ENCODE assay signal across 19 mouse cellular contexts in the genomic region with DNA sequence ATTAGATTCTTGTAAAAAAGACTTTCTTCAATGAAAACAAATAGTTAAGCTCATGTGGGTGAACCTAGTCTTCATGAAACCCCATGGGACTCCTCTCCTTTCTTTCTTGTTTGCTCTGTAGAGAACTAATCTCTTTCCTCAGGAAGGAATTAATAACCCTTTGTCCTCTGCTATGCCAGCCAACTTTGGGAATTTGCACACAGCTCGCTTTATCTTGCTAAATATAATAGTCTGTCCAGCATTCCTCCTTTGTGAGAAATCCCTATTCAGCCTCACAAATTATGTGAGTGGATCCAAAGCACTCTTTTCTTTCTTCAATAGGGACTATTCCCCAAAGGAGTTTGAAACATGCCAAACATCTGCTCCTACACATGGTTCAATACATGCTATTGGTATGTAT.
A peak's percentile ranks its signal among the peaks of the same experiment; 100 is the strongest.
DNase-seq lines count a peak whose midpoint lies in the region; ATAC-seq and TF ChIP-seq lines count a peak whose summit lies in the region.
"Had no signal": no experiment of that assay in that cellular context is flagged by ENCODE, and none has a peak within 500 bp of the region (broad histone marks: within the 10 kb centered on the region; RNA-seq: fewer than 3 reads in every experiment).

No protein-coding gene starts in this region.

- no peak for TF ChIP-seq CTCF in hindbrain, postnatal 0 days (IDR thresholded peaks at IDR 0.05; ENCODE audit: low read depth)

- no peaks in the 10 kb centered on the region for H3K36me3 ChIP-seq in embryonic facial prominence, embryonic 14.5 days (ENCODE audit: control insufficient read depth, insufficient read depth, low read length)
- no peaks in the 10 kb centered on the region for H3K36me3 ChIP-seq in embryonic facial prominence, embryonic 10.5 days (replicated peaks)
- no peaks in the 10 kb centered on the region for H3K36me3 ChIP-seq in hindbrain, embryonic 11.5 days (ENCODE audit: control insufficient read depth, insufficient read depth, low read length)
- no peaks in the 10 kb centered on the region for H3K36me3 ChIP-seq in hindbrain, postnatal 0 days (ENCODE audit: insufficient read depth, low read length)
- no peaks in the 10 kb centered on the region for H3K36me3 ChIP-seq in midbrain, embryonic 14.5 days (ENCODE audit: control insufficient read depth, insufficient read depth, low read length)
- H3K36me3 ChIP-seq: embryonic facial prominence, embryonic 12.5 days; heart, embryonic 12.5 days; hindbrain, embryonic 10.5 days; hindbrain, embryonic 15.5 days had no signal

- no peaks in the 10 kb centered on the region for H3K4me1 ChIP-seq in embryonic facial prominence, embryonic 14.5 days (ENCODE audit: control insufficient read depth, insufficient read depth, low read length)
- no peaks in the 10 kb centered on the region for H3K4me1 ChIP-seq in embryonic facial prominence, embryonic 10.5 days
- H3K4me1 ChIP-seq in hindbrain, embryonic 11.5 days (replicated peaks; ENCODE audit: control insufficient read depth, insufficient read depth, low read length): no peaks in the 10 kb centered on the region
- H3K4me1 ChIP-seq in hindbrain, postnatal 0 days (ENCODE audit: insufficient read depth, low read length): no peaks in the 10 kb centered on the region
- 0 out of 2 replicates have a peak, but pooled peaks cover 3% of the 10 kb centered on the region for H3K4me1 ChIP-seq in midbrain, embryonic 14.5 days (ENCODE audit: control insufficient read depth, insufficient read depth, low read length)
- H3K4me1 ChIP-seq: embryonic facial prominence, embryonic 12.5 days; heart, embryonic 12.5 days; hindbrain, embryonic 15.5 days had no signal

- no peak overlapping the region for H3K4me3 ChIP-seq in embryonic facial prominence, embryonic 14.5 days (ENCODE audit: low read depth, low read length)
- no peak overlapping the region for H3K4me3 ChIP-seq in embryonic facial prominence, embryonic 10.5 days
- no peak overlapping the region for H3K4me3 ChIP-seq in hindbrain, embryonic 11.5 days (ENCODE audit: low read depth, low read length)
- no peak overlapping the region for H3K4me3 ChIP-seq in hindbrain, postnatal 0 days (ENCODE audit: low read length)
- no peak overlapping the region for H3K4me3 ChIP-seq in midbrain, embryonic 14.5 days (replicated peaks; ENCODE audit: low read depth, low read length)
- H3K4me3 ChIP-seq: embryonic facial prominence, embryonic 12.5 days; gastrocnemius, adult 2 months; heart, embryonic 12.5 days; hindbrain, embryonic 10.5 days; hindbrain, embryonic 15.5 days had no signal

- H3K4me2 ChIP-seq in embryonic facial prominence, embryonic 14.5 days (ENCODE audit: low read depth, low read length): no peak overlapping the region
- no peak overlapping the region for H3K4me2 ChIP-seq in hindbrain, embryonic 11.5 days (replicated peaks; ENCODE audit: low read depth, low read length)
- no peak overlapping the region for H3K4me2 ChIP-seq in hindbrain, postnatal 0 days (ENCODE audit: low read depth, low read length)
- no peak overlapping the region for H3K4me2 ChIP-seq in midbrain, embryonic 14.5 days (ENCODE audit: low read length)
- H3K4me2 ChIP-seq: embryonic facial prominence, embryonic 12.5 days; heart, embryonic 12.5 days; hindbrain, embryonic 15.5 days had no signal

- no peak overlapping the region for H3K27ac ChIP-seq in embryonic facial prominence, embryonic 14.5 days (replicated peaks; ENCODE audit: low read depth, low read length)
- no peak overlapping the region for H3K27ac ChIP-seq in embryonic facial prominence, embryonic 10.5 days (replicated peaks)
- no peak overlapping the region for H3K27ac ChIP-seq in hindbrain, embryonic 11.5 days (ENCODE audit: low read depth, low read length)
- H3K27ac ChIP-seq in hindbrain, postnatal 0 days: no peak overlapping the region
- no peak overlapping the region for H3K27ac ChIP-seq in midbrain, embryonic 14.5 days (replicated peaks; ENCODE audit: low read depth, low read length)
- H3K27ac ChIP-seq: embryonic facial prominence, embryonic 12.5 days; gastrocnemius, adult 2 months; hindbrain, embryonic 10.5 days; hindbrain, embryonic 15.5 days had no signal

- DNase-seq in embryonic facial prominence, embryonic 14.5 days (ENCODE audit: low spot score): peak; percentile 14
- no peak for DNase-seq in embryonic facial prominence, embryonic 10.5 days (ENCODE audit: low spot score)
- DNase-seq in hindbrain, embryonic 11.5 days (ENCODE audit: low spot score): no peak
- no peak for DNase-seq in hindbrain, postnatal 0 days (ENCODE audit: low spot score)
- DNase-seq in Muller cell, postnatal 12 days (ENCODE audit: inconsistent ontology term): peak; percentile 70
- peak; percentile 21 for DNase-seq in midbrain, embryonic 14.5 days
- DNase-seq: adrenal gland, adult 2 months; adrenal gland, postnatal 25 days; cerebellum, adult 8-10 months; cerebellum, postnatal 14 days; gastrocnemius, adult 2 months; gastrocnemius, postnatal 25 days; kidney, adult 11 months had no signal

- 43% methylated on average over 1 of the region's 1 CpGs for WGBS in embryonic facial prominence, embryonic 14.5 days
- 49% methylated on average over 1 of the region's 1 CpGs for WGBS in embryonic facial prominence, embryonic 10.5 days
- WGBS in hindbrain, embryonic 11.5 days: 57% methylated on average over 1 of the region's 1 CpGs
- WGBS in hindbrain, postnatal 0 days: 26% methylated on average over 1 of the region's 1 CpGs
- WGBS in midbrain, embryonic 14.5 days: 3% methylated on average over 1 of the region's 1 CpGs

- ATAC-seq in embryonic facial prominence, embryonic 14.5 days (ENCODE audit: low read depth): no peak
- peak; percentile 59; the same call in 1 of the 2 replicates for ATAC-seq in hindbrain, embryonic 11.5 days (ENCODE audit: low FRiP score)
- ATAC-seq in hindbrain, postnatal 0 days: no peak
- ATAC-seq in midbrain, embryonic 14.5 days (ENCODE audit: low FRiP score, low TSS enrichment): no peak
- ATAC-seq in inflammation-experienced regulatory T-cells, adult 6 months: no peak

- no peaks in the 10 kb centered on the region for H3K9me3 ChIP-seq in embryonic facial prominence, embryonic 14.5 days (ENCODE audit: control insufficient read depth, low read length)
- H3K9me3 ChIP-seq in embryonic facial prominence, embryonic 10.5 days: no peaks in the 10 kb centered on the region
- no peaks in the 10 kb centered on the region for H3K9me3 ChIP-seq in hindbrain, embryonic 11.5 days (ENCODE audit: control insufficient read depth, low read length)
- H3K9me3 ChIP-seq in hindbrain, postnatal 0 days (ENCODE audit: low read length): no peaks in the 10 kb centered on the region
- H3K9me3 ChIP-seq in midbrain, embryonic 14.5 days (ENCODE audit: control insufficient read depth, low read length): no peaks in the 10 kb centered on the region
- H3K9me3 ChIP-seq: embryonic facial prominence, embryonic 12.5 days; heart, embryonic 12.5 days; hindbrain, embryonic 10.5 days; hindbrain, embryonic 15.5 days had no signal

- no peaks in the 10 kb centered on the region for H3K27me3 ChIP-seq in embryonic facial prominence, embryonic 14.5 days (replicated peaks; ENCODE audit: control insufficient read depth, insufficient read depth, low read length)
- H3K27me3 ChIP-seq in embryonic facial prominence, embryonic 10.5 days (replicated peaks; ENCODE audit: low read depth, poor library complexity, severe bottlenecking): no peaks in the 10 kb centered on the region
- no peaks in the 10 kb centered on the region for H3K27me3 ChIP-seq in hindbrain, embryonic 11.5 days (ENCODE audit: control insufficient read depth, insufficient read depth, low read length)
- no peaks in the 10 kb centered on the region for H3K27me3 ChIP-seq in hindbrain, postnatal 0 days (ENCODE audit: insufficient read depth, low read length)
- H3K27me3 ChIP-seq in midbrain, embryonic 14.5 days (ENCODE audit: control insufficient read depth, insufficient read depth, low read length): no peaks in the 10 kb centered on the region
- H3K27me3 ChIP-seq: CH12.LX; embryonic facial prominence, embryonic 12.5 days; heart, embryonic 12.5 days; hindbrain, embryonic 15.5 days had no signal

- no peak overlapping the region for H3K9ac ChIP-seq in embryonic facial prominence, embryonic 14.5 days (ENCODE audit: low read depth, low read length)
- H3K9ac ChIP-seq in hindbrain, embryonic 11.5 days (ENCODE audit: low read depth, low read length): no peak overlapping the region
- no peak overlapping the region for H3K9ac ChIP-seq in hindbrain, postnatal 0 days (replicated peaks; ENCODE audit: low read length)
- H3K9ac ChIP-seq in midbrain, embryonic 14.5 days (replicated peaks; ENCODE audit: low read length): no peak overlapping the region
- H3K9ac ChIP-seq: embryonic facial prominence, embryonic 12.5 days; heart, embryonic 12.5 days; hindbrain, embryonic 15.5 days had no signal

Comparison
In these comparisons a context has a peak if more than half of its experiments do, and no peak if none do; other contexts are left out.
1. DNase-seq: peak in embryonic facial prominence, embryonic 14.5 days (single experiment), Muller cell, postnatal 12 days (single experiment) and midbrain, embryonic 14.5 days (single experiment); none in embryonic facial prominence, embryonic 10.5 days (single experiment), hindbrain, embryonic 11.5 days (single experiment) and hindbrain, postnatal 0 days (single experiment).